Mouse (Mus musculus) neural tube, embryonic 12.5 days (tissue): Measurements from ENCODE around the gene Evx2. TPM values are rescaled to one million over a fixed set of nuclear protein-coding genes. Genes with fewer than 3 reads are reported as not detected.

Source experiments
- ATAC-seq: fragments of 200-750 bp; cut with Nextera tagmentation; 2 replicates; pipeline ENCODE4 v1.8.0; 2017; ENCODE audit warnings: low read depth, mild to moderate bottlenecking, moderate TSS enrichment, moderate library complexity; ENCODE audit not compliant: low FRiP score
- H3K27ac ChIP-seq: fragments of 300-500 bp; sonication (generic); 2 replicates; pipeline ENCODE4 v1.5.1; 2016
- H3K27me3 ChIP-seq: fragments of 300-500 bp; sonication (generic); replicated peaks from 2 replicates; pipeline ENCODE4 v1.6.1; 2016; ENCODE audit warnings: mild to moderate bottlenecking
- H3K36me3 ChIP-seq: fragments of 300-500 bp; sonication (generic); 2 replicates; pipeline ENCODE4 v1.6.1; 2016; ENCODE audit warnings: mild to moderate bottlenecking
- H3K4me1 ChIP-seq: fragments of 300-500 bp; sonication (generic); 2 replicates; pipeline ENCODE4 v1.6.1; 2016
- H3K4me2 ChIP-seq: fragments of 300-500 bp; sonication (generic); replicated peaks from 2 replicates; pipeline ENCODE4 v1.6.1; 2016; ENCODE audit warnings: mild to moderate bottlenecking
- H3K4me3 ChIP-seq: fragments of 300-500 bp; sonication (generic); 2 replicates; pipeline ENCODE4 v1.5.1; 2016
- H3K9ac ChIP-seq: fragments of 300-500 bp; sonication (generic); 2 replicates; pipeline ENCODE4 v1.6.1; 2016; ENCODE audit warnings: mild to moderate bottlenecking
- H3K9me3 ChIP-seq: fragments of 300-500 bp; sonication (generic); 2 replicates; pipeline ENCODE4 v1.6.1; 2016; ENCODE audit warnings: mild to moderate bottlenecking
- WGBS: fragments of 180-500 bp; shearing (Covaris S2); methylation state at CpG from one replicate; pipeline ENCODE4 v1.1.7; 2016; 5-methylcytosine and 5-hydroxymethylcytosine counted together
- polyA plus RNA-seq: library from polyadenylated mRNA; unstranded; fragments of >200 nt; fragmentation: Nextera tagmentation; extraction: Ambion mirVana; gene quantifications from 2 replicates; pipeline ENCODE4 v1.2.1, GENCODE M21; 2016

Evx2 gene
- polyA plus RNA-seq, 1 experiment from 2014 or later = 1.1 TPM

GRCm38 (mm10) chr2:74692808-74693431 lies 33.6 kb upstream of the Evx2 start:
- ATAC-seq = no peak
- Histone ChIP-seq H3K4me2 (peak overlapping the region; percentile 75), H3K27me3 (peaks cover 81% of the 10 kb centered on the region), H3K9me3 (no peaks in the 10 kb centered on the region), H3K9ac (peak overlapping the region; percentile 76), H3K4me3 (peak overlapping the region; percentile 42), H3K4me1 (peaks cover 15% of the 10 kb centered on the region), H3K36me3 (no peaks in the 10 kb centered on the region), H3K27ac (peak overlapping the region; percentile 1; the same call in 1 of the 2 replicates)
- 2% methylated on average over 20 of the region's 20 CpGs for WGBS

- H3K9ac ChIP-seq = peak overlapping the region; percentile 76
- peaks cover 8% of the 10 kb centered on the region for H3K4me1 ChIP-seq
- WGBS = 4% methylated on average over 35 of the region's 35 CpGs
- peaks cover 83% of the 10 kb centered on the region for H3K27me3 ChIP-seq
- no peaks in the 10 kb centered on the region for H3K36me3 ChIP-seq
- H3K27ac ChIP-seq = peak overlapping the region; percentile 1; the same call in 1 of the 2 replicates
- ATAC-seq = no peak
- H3K4me3 ChIP-seq = peak overlapping the region; percentile 42
- no peaks in the 10 kb centered on the region for H3K9me3 ChIP-seq
- H3K4me2 ChIP-seq = peak overlapping the region; percentile 75
Measured at GRCm38 (mm10) chr2:74691995-74692807, 32.8 kb upstream of the Evx2 start.

GRCm38 (mm10) chr2:74691022-74691951 lies 31.9 kb upstream of the Evx2 start, which contains the start of gene Hoxd10:
Gene Hoxd10 (plus strand): TSS chr2:74691924.
- H3K36me3 ChIP-seq = no peaks in the 10 kb centered on the region
- peak within 1 kb of the TSS; percentile 75 for H3K4me2 ChIP-seq
- peaks cover 3% of the 10 kb centered on the region; the same call in 1 of the 2 replicates for H3K4me1 ChIP-seq
- H3K4me3 ChIP-seq = peak within 1 kb of the TSS; percentile 42
- ATAC-seq = peak; percentile 89
- peak within 1 kb of the TSS; percentile 76 for H3K9ac ChIP-seq
- under 1% methylated on average over 56 of the region's 56 CpGs for WGBS
- peak within 1 kb of the TSS; percentile 69 for H3K27ac ChIP-seq
- peaks cover 83% of the 10 kb centered on the region for H3K27me3 ChIP-seq
- no peaks in the 10 kb centered on the region for H3K9me3 ChIP-seq

GRCm38 (mm10) chr2:74690338-74690716 lies 31.0 kb upstream of the Evx2 start:
- WGBS = 4% methylated on average over 8 of the region's 8 CpGs
- no peak for ATAC-seq
- Histone ChIP-seq H3K36me3 (no peaks in the 10 kb centered on the region), H3K9ac (peak overlapping the region; percentile 75), H3K27me3 (peaks cover 77% of the 10 kb centered on the region), H3K9me3 (no peaks in the 10 kb centered on the region), H3K4me3 (peak overlapping the region; percentile 30), H3K4me1 (no peaks in the 10 kb centered on the region), H3K27ac (no peak overlapping the region), H3K4me2 (peak overlapping the region; percentile 75)

GRCm38 (mm10) chr2:74689574-74690337 lies 30.4 kb upstream of the Evx2 start:
- peak overlapping the region; percentile 30 for H3K4me3 ChIP-seq
- H3K9me3 ChIP-seq = no peaks in the 10 kb centered on the region
- no peaks in the 10 kb centered on the region for H3K4me1 ChIP-seq
- peak overlapping the region; percentile 80 for H3K27ac ChIP-seq
- WGBS = under 1% methylated on average over 24 of the region's 24 CpGs
- H3K9ac ChIP-seq = peak overlapping the region; percentile 61
- peak overlapping the region; percentile 55 for H3K4me2 ChIP-seq
- H3K27me3 ChIP-seq = peaks cover 77% of the 10 kb centered on the region
- H3K36me3 ChIP-seq = no peaks in the 10 kb centered on the region
- ATAC-seq = no peak

- Histone ChIP-seq H3K27me3 (peaks cover 79% of the 10 kb centered on the region), H3K9ac (peak overlapping the region; percentile 61), H3K4me1 (no peaks in the 10 kb centered on the region), H3K9me3 (no peaks in the 10 kb centered on the region), H3K36me3 (no peaks in the 10 kb centered on the region), H3K4me2 (peak overlapping the region; percentile 55), H3K4me3 (peak overlapping the region; percentile 30; the same call in 1 of the 2 replicates), H3K27ac (peak overlapping the region; percentile 80; the same call in 1 of the 2 replicates)
- 3% methylated on average over 12 of the region's 12 CpGs for WGBS
- ATAC-seq = no peak
Measured at GRCm38 (mm10) chr2:74688795-74689573, 29.6 kb upstream of the Evx2 start.

DNA sequence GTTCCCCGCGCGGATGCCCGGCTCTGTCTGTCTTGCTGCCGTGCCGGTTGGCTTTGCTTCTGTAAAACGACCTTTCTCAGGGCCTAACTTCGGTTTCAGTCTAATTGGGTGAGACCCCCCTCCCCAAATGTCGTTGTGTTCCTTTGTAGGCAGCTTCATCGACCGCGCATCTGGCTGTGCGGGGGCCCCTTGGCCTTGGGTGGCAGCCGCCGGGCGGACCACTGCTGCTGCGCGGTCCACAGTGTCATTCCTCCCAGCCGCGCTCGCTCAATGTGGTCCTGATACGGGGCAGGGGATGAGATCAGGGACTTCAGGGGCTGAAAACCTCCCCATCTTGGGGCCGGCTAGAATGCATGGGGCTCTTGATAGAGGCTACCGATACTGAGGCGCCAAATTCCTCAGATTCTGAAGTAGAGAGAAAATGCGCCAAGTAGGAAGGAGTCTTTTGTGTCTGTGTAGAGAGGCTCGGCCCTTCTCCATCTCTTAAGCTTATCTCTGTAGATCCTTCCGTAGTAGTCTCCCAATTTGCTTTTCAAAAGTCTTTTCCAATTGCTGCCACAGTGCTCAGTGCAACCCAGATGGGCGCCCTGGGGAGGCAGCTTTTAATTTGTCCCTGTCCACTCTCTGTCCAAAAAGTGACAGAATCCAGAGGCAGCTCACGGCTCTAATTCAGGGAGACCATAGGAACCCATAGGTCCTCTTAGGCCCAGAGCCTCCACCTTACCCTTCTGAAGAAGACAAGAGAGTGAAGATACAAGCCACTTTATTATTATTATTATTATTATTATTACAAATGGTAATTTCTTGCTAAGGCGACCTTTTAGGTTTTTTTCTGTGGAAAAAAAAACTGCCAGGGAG lies 28.6 kb upstream of the Evx2 start:
- H3K4me3 ChIP-seq = peak overlapping the region; percentile 43
- peak overlapping the region; percentile 55 for H3K4me2 ChIP-seq
- H3K36me3 ChIP-seq = no peaks in the 10 kb centered on the region
- peaks cover 80% of the 10 kb centered on the region for H3K27me3 ChIP-seq
- 1% methylated on average over 31 of the region's 31 CpGs for WGBS
- no peaks in the 10 kb centered on the region for H3K9me3 ChIP-seq
- H3K27ac ChIP-seq = no peak overlapping the region; the same call in 1 of the 2 replicates
- no peak for ATAC-seq
- H3K4me1 ChIP-seq = peaks cover under 1% of the 10 kb centered on the region
- H3K9ac ChIP-seq = peak overlapping the region; percentile 70

DNA sequence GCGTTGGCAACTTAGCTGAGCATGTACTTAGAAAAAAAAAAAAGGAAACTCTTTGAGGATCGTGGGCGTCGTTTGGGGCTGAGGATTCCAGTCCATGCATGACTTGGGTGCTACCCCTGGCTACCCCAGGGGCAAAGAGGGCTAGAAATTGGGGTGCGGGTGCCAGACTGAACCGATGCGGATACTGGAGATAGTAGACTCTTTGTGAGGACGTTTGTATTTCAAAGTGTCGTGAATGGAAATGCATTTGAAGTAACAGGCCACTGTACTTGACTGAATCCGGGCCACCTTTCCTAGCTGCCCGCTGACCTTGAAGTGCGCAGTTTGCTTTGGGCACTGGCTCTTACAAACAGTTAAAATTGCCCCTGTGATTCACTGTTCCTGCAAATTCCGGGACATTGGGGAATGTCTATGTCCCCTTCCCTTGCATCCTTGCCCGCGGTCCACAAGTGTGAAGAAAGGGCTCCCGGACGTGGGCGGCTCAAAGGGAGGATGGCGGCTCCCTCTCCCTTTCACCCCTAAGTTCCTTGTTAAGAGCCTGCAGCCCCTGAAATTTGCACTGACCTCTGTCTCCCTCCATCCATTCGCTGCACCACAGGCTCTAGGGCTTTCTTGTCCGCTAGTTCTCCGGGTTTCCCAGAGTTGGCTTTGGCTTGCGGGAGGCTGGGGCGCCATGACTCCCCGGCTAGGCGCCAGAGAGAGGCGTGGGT lies 27.8 kb upstream of the Evx2 start:
- Histone ChIP-seq H3K4me3 (peak overlapping the region; percentile 43), H3K4me1 (peaks cover 9% of the 10 kb centered on the region), H3K4me2 (peak overlapping the region; percentile 55), H3K9ac (peak overlapping the region; percentile 70), H3K36me3 (no peaks in the 10 kb centered on the region), H3K27ac (no peak overlapping the region), H3K27me3 (peaks cover 80% of the 10 kb centered on the region), H3K9me3 (no peaks in the 10 kb centered on the region)
- under 1% methylated on average over 27 of the region's 27 CpGs for WGBS
- ATAC-seq = no peak

DNA sequence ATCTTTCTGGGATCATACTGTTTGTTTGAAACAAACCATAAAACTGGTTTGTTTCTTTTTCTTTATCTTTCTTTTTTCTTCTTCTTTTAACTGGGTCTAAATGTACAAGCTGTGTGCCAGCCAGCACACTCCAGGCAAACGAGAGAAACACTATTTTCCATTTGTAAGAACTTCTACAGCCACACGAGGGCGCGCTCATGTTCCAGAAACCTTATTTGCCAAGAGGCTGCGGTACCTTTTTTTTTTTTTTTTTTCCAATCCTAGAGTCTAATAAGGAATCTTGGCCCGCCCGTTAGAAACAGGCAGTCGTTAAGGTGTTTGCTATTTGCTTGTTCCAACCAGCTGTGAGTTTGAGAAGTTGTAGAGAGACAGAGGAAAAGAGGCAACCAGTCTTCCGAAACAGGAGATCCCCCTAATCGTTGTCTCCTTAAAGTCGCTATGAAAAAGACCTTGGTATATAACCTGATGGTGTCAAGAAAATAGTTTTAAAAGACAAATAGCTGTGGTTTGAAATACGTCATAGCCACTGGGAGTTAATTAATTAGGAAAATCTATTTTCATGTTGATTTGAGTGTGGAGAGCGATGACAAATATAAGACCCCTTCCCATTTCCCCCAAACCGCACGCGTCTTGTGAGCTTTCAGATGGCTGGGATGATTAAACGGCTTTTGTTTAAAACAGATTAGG lies 27.1 kb upstream of the Evx2 start:
- Histone ChIP-seq H3K4me2 (peak overlapping the region; percentile 55), H3K4me3 (peak overlapping the region; percentile 43), H3K27ac (no peak overlapping the region), H3K27me3 (peaks cover 80% of the 10 kb centered on the region), H3K4me1 (peaks cover 12% of the 10 kb centered on the region), H3K9ac (peak overlapping the region; percentile 70; the same call in 1 of the 2 replicates), H3K36me3 (no peaks in the 10 kb centered on the region), H3K9me3 (no peaks in the 10 kb centered on the region)
- no peak for ATAC-seq
- WGBS = 4% methylated on average over 17 of the region's 17 CpGs
